Mouse (Mus musculus): ENCODE results near the gene Jmy. TPM values are rescaled to one million over a fixed set of nuclear protein-coding genes. Genes with fewer than 3 reads are reported as not detected.
A peak's percentile ranks its signal among the peaks of the same experiment; 100 is the strongest.

Gene Jmy
- total RNA-seq, 2 experiments from 2014 or later = 37.4 to 41.0 TPM

GRCm38 (mm10) chr13:93499973-93500633 is 495 bp upstream of the Jmy start:
- Histone ChIP-seq H3K27ac (peak overlapping the region; percentile 92), H3K4me3 (peak overlapping the region; percentile 99)
- TF ChIP-seq CTCF (IDR thresholded peaks at IDR 0.05) = no peak; the same call in 1 of the 2 replicates
- DNase-seq (ENCODE audit: extremely low spot score in 1 of 2, low spot score in 2 of 2) = no peak
- intact Hi-C loops (cut with DNase I) = loop anchor here (2.0 kb wide), 3 partner anchors 47 to 197 kb away; no protein-coding TSS in a partner anchor

GRCm38 (mm10) chr13:93498211-93499166 is 1.1 kb downstream of the Jmy start:
- peak; percentile 36 to 38 for DNase-seq (ENCODE audit: extremely low spot score in 1 of 2, low spot score in 2 of 2)
- Histone ChIP-seq H3K27ac (peak overlapping the region; percentile 90), H3K4me3 (peak overlapping the region; percentile 99)
- intact Hi-C loops (cut with DNase I) = loop anchor here (2.0 kb wide), 3 partner anchors 46 to 196 kb away; no protein-coding TSS in a partner anchor
- no peak for TF ChIP-seq CTCF (IDR thresholded peaks at IDR 0.05)

DNA sequence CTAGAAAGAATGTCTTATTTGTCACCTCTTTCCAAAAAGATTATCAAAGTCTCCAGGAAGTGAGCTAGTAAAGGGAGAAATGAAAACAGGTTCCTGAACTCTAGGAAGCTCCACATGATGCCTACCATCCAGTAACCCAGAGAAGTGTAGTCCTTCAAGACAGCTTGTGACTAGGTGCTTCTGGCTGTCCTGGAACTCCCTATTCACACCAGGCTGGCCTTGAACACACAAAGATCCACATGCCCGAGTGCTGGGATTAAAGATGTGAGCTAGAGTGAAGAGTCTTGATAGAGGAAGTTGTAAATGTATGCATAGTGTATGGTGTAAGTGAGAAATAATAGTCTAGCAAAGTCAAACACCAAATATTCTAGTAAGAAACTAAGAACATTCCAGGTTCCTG is 2.6 kb downstream of the Jmy start:
- no peak for DNase-seq (ENCODE audit: extremely low spot score in 1 of 2, low spot score in 2 of 2)
- Histone ChIP-seq H3K4me3 (peak overlapping the region; percentile 99), H3K27ac (no peak overlapping the region)
- no peak for TF ChIP-seq CTCF (IDR thresholded peaks at IDR 0.05)
- intact Hi-C loops (cut with DNase I) = loop anchor here (2.0 kb wide), 1 partner anchor 116 kb away; no protein-coding TSS in a partner anchor

GRCm38 (mm10) chr13:93488510-93488909 is 11.1 kb downstream of the Jmy start:
- TF ChIP-seq CTCF (IDR thresholded peaks at IDR 0.05) = no peak
- no peak overlapping the region for H3K27ac ChIP-seq
- intact Hi-C loops (cut with DNase I) = no loop called here
- H3K4me3 ChIP-seq = no peak overlapping the region
- no peak for DNase-seq (ENCODE audit: extremely low spot score in 1 of 2, low spot score in 2 of 2)

DNA sequence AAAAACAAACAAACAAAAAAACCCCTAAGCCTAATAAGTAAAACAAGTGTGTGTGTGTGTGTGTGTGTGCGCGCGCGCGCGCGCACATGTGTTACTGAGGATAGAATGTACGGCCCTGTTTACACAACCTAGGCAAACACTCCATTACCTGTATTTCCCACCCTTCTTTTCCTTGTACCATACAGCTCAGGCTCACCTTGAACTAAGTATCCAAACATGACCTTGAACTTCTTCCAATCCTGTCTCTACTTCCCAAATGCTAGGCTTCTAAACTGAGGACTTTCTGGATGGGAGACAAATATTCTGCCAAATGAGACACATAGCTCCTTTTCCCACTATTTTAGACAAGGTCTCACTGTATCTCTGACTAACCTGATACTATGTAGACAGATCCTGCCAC is 11.9 kb downstream of the Jmy start:
- intact Hi-C loops (cut with DNase I) = no loop called here
- no peak for TF ChIP-seq CTCF (IDR thresholded peaks at IDR 0.05)
- Histone ChIP-seq H3K27ac (no peak overlapping the region), H3K4me3 (no peak overlapping the region)
- DNase-seq (ENCODE audit: extremely low spot score in 1 of 2, low spot score in 2 of 2) = no peak

DNA sequence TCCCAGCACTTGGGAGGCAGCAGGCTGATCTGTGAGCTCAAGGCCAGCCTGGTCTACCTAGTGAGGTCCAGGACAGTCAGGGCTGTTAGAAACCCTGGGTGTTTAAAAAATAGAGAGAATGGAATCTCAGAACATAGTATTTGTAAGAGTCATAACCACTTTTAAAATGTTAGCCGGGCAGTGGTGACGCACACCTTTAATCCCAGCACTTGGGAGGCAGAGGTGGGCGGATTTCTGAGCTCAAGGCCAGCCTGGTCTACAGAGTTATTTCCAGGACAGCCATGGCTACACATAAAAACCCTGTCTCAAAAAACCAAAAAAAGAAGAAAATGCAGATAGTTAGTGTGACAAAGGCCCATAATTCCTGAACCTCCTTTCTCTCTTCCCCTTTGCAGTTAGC is 15.3 kb downstream of the Jmy start:
- H3K4me3 ChIP-seq = no peak overlapping the region
- no peak for TF ChIP-seq CTCF (IDR thresholded peaks at IDR 0.05)
- DNase-seq (ENCODE audit: extremely low spot score in 1 of 2, low spot score in 2 of 2) = no peak

GRCm38 (mm10) chr13:93481110-93481509 is 18.5 kb downstream of the Jmy start:
- no peak; the same call in none of the 2 replicates for TF ChIP-seq CTCF (IDR thresholded peaks at IDR 0.05)
- Histone ChIP-seq H3K27ac (no peak overlapping the region), H3K4me3 (no peak overlapping the region)
- no peak for DNase-seq (ENCODE audit: extremely low spot score in 1 of 2, low spot score in 2 of 2)
- intact Hi-C loops (cut with DNase I) = no loop called here

More for the DNA sequence above, 15.3 kb downstream of the Jmy start:
- intact Hi-C loops (cut with DNase I) = no loop called here
- no peak overlapping the region for H3K27ac ChIP-seq

DNA sequence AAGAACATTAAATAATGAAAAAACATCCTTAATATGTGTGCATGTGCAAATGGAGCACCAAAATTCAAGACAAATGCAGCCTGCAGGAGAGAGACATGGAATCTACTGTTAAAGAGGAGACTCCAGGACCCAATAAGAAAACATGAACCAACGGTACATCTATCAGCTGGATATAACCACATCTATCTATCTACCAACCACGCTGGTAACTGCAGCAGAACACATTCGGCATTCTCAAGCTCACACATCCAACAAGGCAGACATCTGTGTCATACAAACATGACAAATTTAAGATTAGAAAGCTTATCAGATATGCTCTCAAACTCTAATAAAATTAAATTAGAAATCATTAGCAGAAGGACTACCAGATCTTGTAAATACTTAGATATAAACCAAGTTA is 21.3 kb downstream of the Jmy start:
- no peak overlapping the region for H3K4me3 ChIP-seq
- no peak for TF ChIP-seq CTCF (IDR thresholded peaks at IDR 0.05)
- intact Hi-C loops (cut with DNase I) = no loop called here
- no peak for DNase-seq (ENCODE audit: extremely low spot score in 1 of 2, low spot score in 2 of 2)
- H3K27ac ChIP-seq = no peak overlapping the region

- intact Hi-C loops (cut with DNase I) = no loop called here
- TF ChIP-seq CTCF (IDR thresholded peaks at IDR 0.05) = no peak
- H3K4me3 ChIP-seq = no peak overlapping the region
- H3K27ac ChIP-seq = no peak overlapping the region
- DNase-seq (ENCODE audit: extremely low spot score in 1 of 2, low spot score in 2 of 2) = no peak
Observed at GRCm38 (mm10) chr13:93468355-93468754, 31.3 kb downstream of the Jmy start.

GRCm38 (mm10) chr13:93459566-93459965 is 40.0 kb downstream of the Jmy start:
- no peak for TF ChIP-seq CTCF (IDR thresholded peaks at IDR 0.05)

DNA sequence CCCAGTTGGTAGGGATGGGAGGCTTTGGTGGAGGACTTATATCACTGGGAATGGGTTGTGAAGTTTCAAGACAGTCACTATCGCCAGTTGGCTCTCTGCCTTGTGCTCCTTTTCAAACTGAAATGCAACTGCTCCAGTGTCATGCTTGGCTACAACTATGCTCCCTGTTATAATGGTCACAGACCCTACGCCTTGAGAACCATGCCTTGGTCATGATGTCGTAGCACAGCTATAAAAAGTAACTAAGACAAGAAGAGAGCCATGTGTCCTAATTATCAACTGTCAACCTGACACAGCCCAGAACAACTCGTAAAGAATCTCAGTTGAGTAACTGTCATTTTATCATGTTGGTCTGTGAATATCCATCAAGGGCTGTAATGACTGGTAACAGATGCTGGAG is 41.0 kb downstream of the Jmy start:
- Histone ChIP-seq H3K4me3 (no peak overlapping the region), H3K27ac (no peak overlapping the region)
- TF ChIP-seq CTCF (IDR thresholded peaks at IDR 0.05) = no peak
- intact Hi-C loops (cut with DNase I) = no loop called here
- no peak for DNase-seq (ENCODE audit: extremely low spot score in 1 of 2, low spot score in 2 of 2)

More at GRCm38 (mm10) chr13:93459566-93459965, 40.0 kb downstream of the Jmy start:
- no peak overlapping the region for H3K27ac ChIP-seq
- DNase-seq (ENCODE audit: extremely low spot score in 1 of 2, low spot score in 2 of 2) = no peak
- H3K4me3 ChIP-seq = no peak overlapping the region
- intact Hi-C loops (cut with DNase I) = no loop called here

- H3K4me3 ChIP-seq = no peak overlapping the region
- intact Hi-C loops (cut with DNase I) = loop anchor here (2.0 to 5.0 kb wide), 3 partner anchors 46 to 269 kb away; partner anchors contain the start of gene Jmy
- DNase-seq (ENCODE audit: extremely low spot score in 1 of 2, low spot score in 2 of 2) = peak in 1 of 2 experiments; percentile 31
- TF ChIP-seq CTCF (IDR thresholded peaks at IDR 0.05) = no peak
- 0 out of 2 replicates have a peak overlapping the region, but pooled peaks have one; percentile 7 for H3K27ac ChIP-seq
Observed at GRCm38 (mm10) chr13:93453275-93453674, 46.3 kb downstream of the Jmy start.
